Mouse (Mus musculus): Measurements from ENCODE around the gene Rab8a.

DNA sequence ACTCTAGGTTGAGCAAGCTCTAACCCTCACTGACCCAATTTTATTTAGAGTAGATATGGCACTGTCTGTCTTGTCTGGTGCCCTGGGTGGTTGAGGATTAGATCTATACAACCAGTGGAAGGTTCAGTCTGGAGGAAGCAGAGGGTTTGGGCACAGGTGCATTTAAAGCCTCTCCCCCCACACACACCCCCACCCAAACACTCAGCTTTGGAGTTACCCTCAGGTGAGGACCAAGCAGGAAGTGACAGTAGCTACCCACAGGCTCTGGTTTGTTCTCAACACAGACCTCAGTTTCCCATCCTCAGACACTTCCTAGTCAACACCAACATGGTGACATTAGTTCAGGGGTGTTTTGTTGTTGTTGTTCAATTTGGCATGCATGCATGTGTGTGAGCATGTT, 1.8 kb downstream of the Rab8a start:
- TF ChIP-seq CTCF (IDR thresholded peaks at IDR 0.05; ENCODE audit: extremely low read depth, insufficient read depth, insufficient read length, insufficient replicate concordance) (no peak), POLR2A (IDR thresholded peaks at IDR 0.05; ENCODE audit: low read depth, low read length) (no peak)
